Mouse (Mus musculus): ENCODE measurements at regions not wholly inside any gene's neighbourhood (a gene's known extent, or its start where the extent isn't known, plus 50 kb on each side); places are given as distances from the start of the nearest gene placed in this dataset.

DNA sequence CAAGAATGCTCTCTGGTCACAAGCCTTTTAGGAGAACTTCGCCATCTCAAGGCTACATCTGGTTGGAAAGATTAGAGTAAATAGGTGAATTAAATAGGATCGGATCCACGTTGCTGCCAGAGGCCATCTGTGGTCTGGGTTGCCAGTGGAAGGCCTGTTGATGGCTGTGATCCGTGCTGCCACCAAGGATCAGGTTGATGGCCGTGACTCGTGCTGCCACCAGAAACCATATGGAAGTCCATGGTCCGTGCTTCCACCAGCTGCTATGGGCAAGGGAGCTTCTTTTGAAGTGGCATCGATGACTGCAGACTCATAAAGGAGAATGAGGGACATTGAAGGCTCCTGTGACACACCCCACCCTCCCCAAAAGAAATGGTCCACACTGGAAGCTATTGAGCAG lies 79.6 kb downstream of the Atp1a1 start:
- DNase-seq (ENCODE audit: low spot score), result no peak

DNA sequence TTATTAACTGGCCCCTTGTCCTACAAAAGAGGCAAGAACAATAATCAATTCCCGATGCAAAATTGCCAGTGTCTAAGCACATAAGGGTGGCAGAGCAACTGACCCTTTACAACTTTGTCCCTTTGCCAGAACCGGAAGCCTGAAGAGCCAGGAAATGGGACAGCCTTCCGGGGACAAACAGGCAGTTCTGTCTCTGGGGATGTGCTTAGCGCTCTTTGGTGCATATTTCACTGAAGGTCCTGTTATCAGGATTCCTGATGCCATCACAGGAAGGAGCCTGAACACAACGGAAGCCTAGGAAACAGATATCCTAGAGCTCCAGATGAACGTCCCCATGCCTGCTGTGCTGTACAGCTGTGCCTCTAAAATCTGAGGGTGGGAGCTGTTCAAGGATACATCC lies 80.0 kb downstream of the Atp1a1 start:
- no peak for DNase-seq (ENCODE audit: low spot score)

DNA sequence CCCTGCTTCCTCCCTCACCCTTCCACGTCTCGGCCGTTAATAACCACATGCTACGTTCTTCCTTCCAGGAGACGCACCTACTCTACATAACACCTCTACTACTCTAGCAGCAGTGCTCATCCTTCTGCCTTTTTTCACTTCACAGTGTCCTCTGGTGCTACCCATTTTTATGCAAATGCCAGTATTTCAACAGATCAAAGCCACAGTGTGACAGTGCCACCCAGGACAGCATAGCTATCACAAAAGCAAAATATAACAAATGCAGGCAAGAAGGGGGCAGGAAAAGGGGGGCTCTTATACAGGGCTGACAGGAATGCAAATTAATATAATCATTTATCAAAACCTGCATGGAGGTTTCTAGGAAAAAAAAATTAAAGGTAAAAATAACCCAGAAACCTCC lies 81.2 kb downstream of the Atp1a1 start:
- no peak for DNase-seq (ENCODE audit: low spot score)

DNA sequence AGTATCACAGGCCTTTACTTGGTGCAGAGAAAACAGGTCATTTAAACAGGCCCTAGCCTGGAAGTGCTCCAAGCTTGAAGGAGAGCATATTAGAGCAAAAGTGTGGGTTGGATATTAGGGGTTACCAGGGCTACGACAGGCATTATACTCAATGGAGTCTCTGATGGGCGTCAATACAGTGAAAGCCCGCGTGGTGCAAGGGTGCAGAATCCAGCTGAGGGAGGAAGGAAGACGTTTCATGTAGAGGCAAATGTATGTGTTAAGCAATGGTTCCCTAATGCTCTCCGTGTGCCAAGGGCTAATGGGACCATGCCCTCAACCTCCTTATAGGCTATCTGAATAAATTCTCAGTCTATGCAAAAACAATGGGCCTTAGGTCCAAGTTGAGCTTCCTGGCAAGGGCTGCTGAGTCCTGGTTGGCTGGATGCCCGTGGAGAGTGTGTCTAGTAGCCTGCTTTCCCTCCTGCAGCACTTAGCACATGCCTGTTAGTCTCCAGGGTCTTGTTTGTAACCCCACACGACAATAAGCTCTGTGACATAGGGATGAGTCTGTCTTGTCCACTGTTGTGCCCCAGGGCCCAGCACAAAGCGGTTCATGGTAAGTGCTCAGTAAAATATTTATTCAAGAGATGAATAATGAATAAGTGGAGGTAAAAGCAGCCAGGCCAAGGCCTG lies 82.1 kb downstream of the Atp1a1 start:
- peak; percentile 25 for DNase-seq (ENCODE audit: low spot score)

DNA sequence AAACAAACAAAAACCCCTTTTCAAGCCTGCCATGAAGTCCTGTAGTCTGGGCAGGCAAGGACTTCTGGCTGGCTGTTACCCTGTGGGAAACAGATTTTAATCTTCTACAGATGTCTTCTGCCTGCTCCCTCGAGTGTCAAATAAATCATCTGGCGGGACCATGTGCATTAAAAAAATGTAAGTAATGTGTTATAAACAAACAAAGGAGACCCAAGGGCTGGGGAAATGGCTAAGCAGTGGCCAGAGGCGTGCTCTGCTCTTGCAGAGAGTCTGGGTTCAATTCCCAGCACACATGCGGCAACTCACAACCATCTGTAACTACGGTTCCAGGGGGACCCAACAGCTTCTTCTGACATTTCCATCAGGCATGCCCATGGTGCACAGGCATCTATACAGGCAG lies 83.3 kb downstream of the Atp1a1 start:
- DNase-seq (ENCODE audit: low spot score), result no peak

DNA sequence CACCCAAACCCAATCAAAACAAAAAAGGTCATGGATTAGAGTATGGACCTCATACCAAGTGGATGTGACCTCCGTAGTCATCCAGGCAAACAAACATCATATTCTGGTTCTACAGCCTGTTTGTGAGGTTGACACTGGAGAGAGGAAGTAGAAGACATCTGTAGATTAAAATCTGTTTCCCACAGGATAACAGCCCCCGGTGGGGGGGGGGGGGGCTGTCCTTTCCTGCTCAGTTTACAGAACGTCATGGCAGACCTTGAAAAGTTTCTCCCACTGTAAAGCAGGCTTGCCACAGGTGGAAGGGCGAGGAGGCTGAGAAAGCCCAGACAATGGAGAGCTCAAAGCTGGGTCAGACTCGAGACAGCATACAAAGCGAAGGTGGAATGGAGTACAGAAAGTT lies 84.4 kb downstream of the Atp1a1 start:
- no peak for DNase-seq (ENCODE audit: low spot score)

DNA sequence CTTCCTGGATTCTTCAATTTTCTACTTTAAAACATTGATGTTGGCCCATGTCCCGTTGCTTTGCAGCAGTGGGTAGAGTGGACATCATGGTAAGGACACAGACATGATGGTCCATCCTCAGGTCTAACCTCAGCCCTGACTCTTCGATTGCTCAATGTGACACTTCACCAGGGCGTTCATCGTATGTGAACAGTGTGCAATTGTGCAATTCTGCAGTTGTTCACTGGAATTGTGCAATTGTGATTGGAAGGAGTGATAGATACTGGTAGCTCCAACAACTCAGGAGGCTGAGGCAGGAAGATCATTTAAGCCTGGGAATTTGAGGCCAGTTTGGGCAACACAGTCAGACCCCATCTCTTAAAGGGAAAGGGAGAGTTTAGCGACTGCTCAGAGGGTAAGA lies 84.9 kb downstream of the Atp1a1 start:
- no peak for DNase-seq (ENCODE audit: low spot score)

DNA sequence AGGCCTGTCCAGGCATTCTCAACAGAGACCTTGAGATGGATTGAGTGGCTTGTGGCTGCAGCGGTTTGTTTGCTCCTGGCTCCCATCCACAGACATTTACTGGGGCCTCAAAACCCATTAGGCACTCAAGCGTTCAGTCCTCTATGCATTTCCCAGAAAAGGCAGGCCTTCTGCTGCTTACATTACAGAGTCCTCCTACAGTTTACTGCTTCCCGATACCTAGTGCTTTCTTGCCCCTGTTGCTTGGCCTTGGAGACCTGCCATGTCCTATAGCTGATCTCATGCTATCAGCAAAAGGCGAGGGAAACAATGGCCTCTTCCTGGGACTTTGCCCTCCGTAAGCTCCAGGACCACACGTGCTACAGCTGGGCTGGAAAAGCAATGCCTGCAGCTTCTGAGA lies 85.7 kb downstream of the Atp1a1 start:
- no peak for DNase-seq (ENCODE audit: low spot score)

DNA sequence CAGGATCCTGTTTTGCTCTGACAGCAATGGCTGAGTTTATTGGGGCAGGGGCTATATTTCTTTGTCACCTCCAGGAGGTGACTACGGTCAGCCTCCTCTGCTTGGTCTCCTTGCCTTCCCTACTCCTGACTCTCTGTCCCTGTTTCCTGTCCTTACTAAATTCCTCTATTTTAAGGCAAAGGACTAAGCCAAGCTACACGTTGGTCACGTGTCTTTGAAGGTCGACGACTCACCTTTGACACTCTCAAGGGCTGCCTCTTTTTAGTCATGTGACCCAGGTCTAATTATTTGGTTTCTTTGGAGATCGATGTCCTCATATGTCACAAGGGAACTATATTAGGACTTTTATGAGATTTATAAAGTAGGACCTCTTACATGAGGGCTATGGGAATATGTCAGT lies 86.9 kb downstream of the Atp1a1 start:
- no peak for DNase-seq (ENCODE audit: low spot score)

DNA sequence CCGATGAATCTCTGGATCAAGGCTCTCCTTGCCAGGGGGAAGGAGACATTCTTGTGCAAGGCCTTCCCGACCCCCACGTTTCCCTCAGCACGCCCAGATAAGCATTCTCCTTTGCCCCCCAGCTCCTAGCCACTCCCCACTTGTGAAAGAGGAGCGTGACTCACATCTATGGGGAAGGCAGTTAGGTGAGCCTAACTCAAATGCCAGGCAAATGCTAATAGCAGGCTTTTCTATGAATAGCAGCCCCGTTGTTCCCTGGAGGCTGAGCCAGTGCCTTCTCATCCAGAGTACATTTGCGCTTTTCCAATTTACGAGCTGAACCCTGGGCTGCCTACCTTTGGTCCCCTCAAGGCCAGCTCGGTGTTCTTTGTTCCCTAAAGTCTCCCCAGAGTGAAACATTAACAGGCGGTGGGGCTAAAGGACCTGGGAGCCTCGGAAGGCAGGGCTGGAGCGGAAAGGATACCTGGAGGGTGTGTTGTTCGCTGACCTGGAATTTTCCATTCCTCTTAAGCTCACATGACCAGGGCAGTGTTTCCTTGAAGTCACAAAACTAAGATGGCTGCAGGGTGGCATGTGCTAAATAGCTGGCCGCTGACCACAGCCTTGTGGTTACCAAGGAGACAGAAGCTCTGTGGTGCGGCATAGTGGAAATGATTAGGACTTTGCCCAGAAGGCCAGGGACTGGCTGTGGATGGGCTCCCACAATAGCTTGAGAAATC lies 87.5 kb downstream of the Atp1a1 start:
- DNase-seq (ENCODE audit: low spot score), result peak; percentile 12

DNA sequence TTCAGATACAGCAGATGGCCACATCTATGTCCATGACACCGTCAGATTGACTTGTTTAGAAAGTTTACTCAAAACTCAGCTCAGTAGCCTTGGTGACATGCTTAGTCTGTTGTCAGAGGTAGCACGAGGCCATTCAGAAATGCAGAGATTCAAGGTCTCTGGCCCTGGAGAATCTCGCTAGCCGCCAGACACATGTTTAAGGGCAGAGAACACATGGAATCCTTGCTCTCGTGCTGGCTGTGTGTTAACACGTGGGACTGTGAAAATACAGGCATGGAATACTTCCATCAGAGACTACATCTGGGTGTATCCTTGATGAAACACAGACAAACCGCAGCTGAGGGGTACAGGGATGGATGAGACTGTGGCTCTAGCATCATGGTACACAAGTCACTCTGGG lies 88.9 kb downstream of the Atp1a1 start:
- DNase-seq (ENCODE audit: low spot score), result no peak

DNA sequence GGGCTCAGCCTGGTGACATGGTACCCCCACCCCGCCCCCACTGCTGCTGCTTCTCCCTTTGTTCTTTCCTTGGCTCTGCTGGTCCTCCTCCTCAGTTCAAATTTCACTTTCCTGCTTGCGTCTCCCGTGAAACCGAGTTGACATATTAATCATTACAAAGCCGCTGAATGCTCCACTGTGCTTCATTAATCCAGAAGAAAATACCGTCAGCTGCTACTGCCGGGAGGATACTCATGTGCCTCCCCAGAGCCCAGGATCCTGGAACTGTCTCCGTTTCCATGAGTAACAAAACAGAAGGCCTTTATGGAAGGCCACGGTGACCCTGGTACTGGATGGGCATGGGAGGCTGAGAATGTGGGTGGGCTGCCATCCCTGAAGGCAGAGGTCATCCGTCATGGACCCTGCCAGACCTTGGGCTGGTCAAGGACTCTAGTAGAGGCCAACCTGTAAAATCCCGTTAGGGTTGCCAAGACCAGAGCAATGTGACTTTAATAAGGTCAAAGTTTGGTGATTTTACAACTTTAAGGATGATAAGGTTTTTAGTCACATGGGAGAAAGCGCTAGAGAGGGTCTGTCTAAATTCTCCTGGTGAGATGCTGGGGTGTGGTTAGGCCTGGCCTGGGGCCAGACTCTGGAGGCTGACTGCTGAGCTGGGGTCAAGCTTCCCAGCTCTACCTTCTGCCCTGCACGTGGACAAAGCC lies 90.7 kb downstream of the Atp1a1 start:
- no peak for DNase-seq (ENCODE audit: low spot score)

All from urinary bladder, postnatal 14 days (tissue).